In the genomic region with DNA sequence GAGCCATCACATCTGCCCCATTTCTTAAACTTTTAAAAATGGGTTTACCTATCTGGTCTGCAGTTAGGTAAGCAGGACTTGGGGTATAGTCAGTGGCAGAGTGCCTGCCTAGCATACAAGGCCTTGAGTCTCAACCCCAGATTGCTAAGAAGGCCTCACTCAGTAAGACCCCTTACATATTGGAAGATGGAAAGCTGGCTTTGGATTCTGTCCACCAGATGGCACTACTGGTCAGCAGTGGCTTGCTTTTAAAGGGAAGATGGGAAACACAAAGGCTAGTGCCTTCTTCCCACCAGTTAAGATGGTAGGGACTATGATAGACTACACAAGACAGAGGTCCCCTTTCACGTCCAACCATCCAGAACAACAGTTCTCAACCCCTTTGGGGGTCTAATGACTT, we compare ENCODE assay signal across 7 mouse cellular contexts. TPM values are rescaled to one million over a fixed set of nuclear protein-coding genes. Genes with fewer than 3 reads are reported as not detected.
DNase-seq lines count a peak whose midpoint lies in the region; ATAC-seq and TF ChIP-seq lines count a peak whose summit lies in the region.

No protein-coding gene starts in this region.

- peaks cover 4% of the 10 kb centered on the region for H3K9me3 ChIP-seq in kidney, embryonic 16.5 days (ENCODE audit: low read length)
- 0 out of 2 replicates have a peak, but pooled peaks cover 4% of the 10 kb centered on the region for H3K9me3 ChIP-seq in E14TG2a.4 (ENCODE audit: low read length)

- no peak overlapping the region for H3K9ac ChIP-seq in kidney, embryonic 16.5 days (replicated peaks; ENCODE audit: low read length)

- TF ChIP-seq POLR2A in kidney, adult 2 months (IDR thresholded peaks at IDR 0.05; ENCODE audit: low read depth, low read length) = no peak

- no peak overlapping the region for H3K4me2 ChIP-seq in kidney, embryonic 16.5 days (replicated peaks; ENCODE audit: low read depth, low read length)

- H3K27ac ChIP-seq in kidney, adult 2 months (ENCODE audit: insufficient read depth, low read depth, low read length) = no peak overlapping the region
- no peak overlapping the region for H3K27ac ChIP-seq in kidney, embryonic 16.5 days (ENCODE audit: low read length)

- no peaks in the 10 kb centered on the region; the same call in none of the 2 replicates for H3K36me3 ChIP-seq in kidney, adult 2 months (ENCODE audit: control insufficient read depth, insufficient read depth, low read length)
- peaks cover 19% of the 10 kb centered on the region for H3K36me3 ChIP-seq in kidney, embryonic 16.5 days (ENCODE audit: insufficient read depth, low read length)
- peaks cover 49% of the 10 kb centered on the region for H3K36me3 ChIP-seq in E14TG2a.4 (ENCODE audit: insufficient read depth, low read length)

- WGBS in kidney, adult 2 months = 59% methylated on average over 1 of the region's 1 CpGs
- 46% methylated on average over 1 of the region's 1 CpGs for WGBS in kidney, embryonic 16.5 days

- peak; percentile 65 for TF ChIP-seq CTCF in kidney, adult 2 months (conservative IDR thresholded peaks at IDR 0.05; ENCODE audit: insufficient read depth, insufficient read length, low read depth, low read length)
- TF ChIP-seq CTCF in E14TG2a.4 (conservative IDR thresholded peaks at IDR 0.05; ENCODE audit: low read length) = peak; percentile 72

- peak; percentile 67 for DNase-seq in kidney, adult 2 months
- peak; percentile 63 for DNase-seq in MN1 (ENCODE audit: low spot score)
- DNase-seq in embryo, embryonic 11.5 days (ENCODE audit: low read depth, low spot score) = peak; percentile 31
- DNase-seq in left cerebral cortex, postnatal 25 days (ENCODE audit: low spot score in 2 of 2) = peak; percentile 45 to 59
- peak; percentile 76 for DNase-seq in retina, embryonic 14.5 days (ENCODE audit: low spot score)

- no peaks in the 10 kb centered on the region for H3K4me1 ChIP-seq in kidney, adult 2 months (ENCODE audit: control insufficient read depth, insufficient read depth, low read length)
- no peaks in the 10 kb centered on the region for H3K4me1 ChIP-seq in kidney, embryonic 16.5 days (ENCODE audit: insufficient read depth, low read length)
- peaks cover 27% of the 10 kb centered on the region for H3K4me1 ChIP-seq in E14TG2a.4 (replicated peaks; ENCODE audit: low read depth, low read length)

- no peak overlapping the region for H3K4me3 ChIP-seq in kidney, adult 2 months (ENCODE audit: insufficient read depth, low read depth, low read length)
- H3K4me3 ChIP-seq in kidney, embryonic 16.5 days (ENCODE audit: low read length) = no peak overlapping the region
- no peak overlapping the region for H3K4me3 ChIP-seq in E14TG2a.4 (replicated peaks; ENCODE audit: low read length)

- ATAC-seq in kidney, embryonic 16.5 days (ENCODE audit: low FRiP score, low TSS enrichment) = no peak

- intact Hi-C loops in left cerebral cortex, postnatal 25 days (cut with DNase I) = loop anchor here (2.0 kb wide), 1 partner anchor 46 kb away; no protein-coding TSS in a partner anchor

- no peaks in the 10 kb centered on the region for H3K27me3 ChIP-seq in kidney, adult 2 months (replicated peaks; ENCODE audit: control insufficient read depth, insufficient read depth, low read length)
- H3K27me3 ChIP-seq in kidney, embryonic 16.5 days (ENCODE audit: insufficient read depth, low read length) = no peaks in the 10 kb centered on the region
- no peaks in the 10 kb centered on the region for H3K27me3 ChIP-seq in E14TG2a.4 (ENCODE audit: insufficient read depth, low read length)

RNA-seq across cellular contexts. Expression of gene Nrbf2, which starts 20.3 kb away (rescaled TPM):
- polyA plus RNA-seq in kidney, adult 2 months (2012; rRNA removed) = 6.8 and 8.6 TPM in 2 replicates
- 36.4 and 39.0 TPM in 2 replicates for polyA plus RNA-seq in kidney, embryonic 16.5 days (2015; fragmentation: Nextera tagmentation; extraction: Ambion mirVana)
- total RNA-seq in left cerebral cortex, postnatal 25 days (2021) = 10 to 100 TPM; 16.6 to 19.1 TPM
